Mouse (Mus musculus) forebrain, postnatal 0 days (tissue): ENCODE measurements around the gene Ppp1r3c. TPM values are rescaled to one million over a fixed set of nuclear protein-coding genes. Genes with fewer than 3 reads are reported as not detected.
A peak's percentile ranks its signal among the peaks of the same experiment; 100 is the strongest.

Experiments
- ATAC-seq: fragments of 200-750 bp; cut with Nextera tagmentation; 2 replicates; pipeline ENCODE4 v1.8.0; 2017; ENCODE audit warnings: mild to moderate bottlenecking, moderate library complexity
- DNase-seq: peaks from one replicate; pipeline ENCODE4 v3.0.0-alpha.2; 2015
- H3K27ac ChIP-seq: fragments of 300-500 bp; sonication (generic); 2 replicates; pipeline ENCODE4 v1.5.1; 2014; ENCODE audit warnings: low read depth, mild to moderate bottlenecking, antibody characterized with exemption, low read length, moderate library complexity, mixed read lengths
- H3K27me3 ChIP-seq: fragments of 300-500 bp; sonication (generic); 2 replicates; pipeline ENCODE4 v1.6.1; 2014; ENCODE audit warnings: mild to moderate bottlenecking, low read length, mixed read lengths; ENCODE audit not compliant: insufficient read depth
- H3K36me3 ChIP-seq: fragments of 300-500 bp; sonication (generic); 2 replicates; pipeline ENCODE4 v1.6.1; 2014; ENCODE audit warnings: mild to moderate bottlenecking, moderate library complexity; ENCODE audit not compliant: insufficient read depth
- H3K4me1 ChIP-seq: fragments of 300-500 bp; sonication (generic); 2 replicates; pipeline ENCODE4 v1.6.1; 2014; ENCODE audit warnings: antibody characterized with exemption; ENCODE audit not compliant: insufficient read depth
- H3K4me2 ChIP-seq: fragments of 300-500 bp; sonication (generic); 2 replicates; pipeline ENCODE4 v1.6.1; 2014; ENCODE audit warnings: low read depth, mild to moderate bottlenecking, moderate library complexity
- H3K4me3 ChIP-seq: fragments of 300-500 bp; sonication (generic); 2 replicates; pipeline ENCODE4 v1.5.1; 2014; ENCODE audit warnings: low read depth, low read length, mixed read lengths
- H3K9ac ChIP-seq: fragments of 300-500 bp; sonication (generic); 2 replicates; pipeline ENCODE4 v1.6.1; 2014; ENCODE audit warnings: mild to moderate bottlenecking
- H3K9me3 ChIP-seq: fragments of 300-500 bp; sonication (generic); 2 replicates; pipeline ENCODE4 v1.6.1; 2016; ENCODE audit warnings: low read length
- CTCF ChIP-seq: sonication (generic); IDR thresholded peaks from 2 replicates; pipeline ENCODE4 v1.5.1; 2016; ENCODE audit warnings: antibody characterized with exemption, control low read depth, low read depth
- WGBS: fragments of 180-500 bp; shearing (Covaris S2); extraction: QIAGEN DNeasy Blood & Tissue Kit; methylation state at CpG from one replicate; pipeline ENCODE4 v1.1.7; 2014; 5-methylcytosine and 5-hydroxymethylcytosine counted together
- polyA plus RNA-seq: library from polyadenylated mRNA; unstranded; fragments of >200 nt; fragmentation: Nextera tagmentation; extraction: Ambion mirVana; gene quantifications from 2 replicates; pipeline ENCODE4 v1.2.1, GENCODE M21; 2015
- total RNA-seq: library from RNA; depleted of rRNA; stranded (reverse); fragments of >200 nt; gene quantifications from 2 replicates; pipeline ENCODE4 v1.2.3, GENCODE M21; 2014; rRNA removed

Ppp1r3c gene
- total and polyA plus RNA-seq, 2 experiments from 2014 or later: 8.9 to 28.6 TPM

- TF ChIP-seq CTCF: no peak
- DNase-seq: no peak
- 88% methylated on average over 9 of the region's 9 CpGs for WGBS
These were observed 49.4 kb downstream of the Ppp1r3c start for GRCm38 (mm10) chr19:36687044-36687443.

GRCm38 (mm10) chr19:36686016-36686415 lies 50.4 kb downstream of the Ppp1r3c start:
- Histone ChIP-seq H3K9me3 (no peaks in the 10 kb centered on the region), H3K36me3 (no peaks in the 10 kb centered on the region), H3K4me1 (peaks cover 11% of the 10 kb centered on the region), H3K27ac (no peak overlapping the region), H3K4me3 (no peak overlapping the region), H3K9ac (no peak overlapping the region), H3K27me3 (no peaks in the 10 kb centered on the region), H3K4me2 (no peak overlapping the region)
- 77% methylated on average over 11 of the region's 11 CpGs for WGBS
- ATAC-seq (peak; percentile 52), DNase-seq (no peak)
- no peak for TF ChIP-seq CTCF

More at GRCm38 (mm10) chr19:36687044-36687443, 49.4 kb downstream of the Ppp1r3c start:
- H3K9ac ChIP-seq: no peak overlapping the region
- H3K4me1 ChIP-seq: peaks cover 11% of the 10 kb centered on the region
- no peak for ATAC-seq
- H3K36me3 ChIP-seq: no peaks in the 10 kb centered on the region
- H3K4me2 ChIP-seq: no peak overlapping the region
- H3K27ac ChIP-seq: no peak overlapping the region
- no peaks in the 10 kb centered on the region for H3K9me3 ChIP-seq
- H3K27me3 ChIP-seq: no peaks in the 10 kb centered on the region
- H3K4me3 ChIP-seq: no peak overlapping the region

- H3K4me2 ChIP-seq: no peak overlapping the region
- H3K4me3 ChIP-seq: no peak overlapping the region
- no peak overlapping the region for H3K9ac ChIP-seq
- WGBS: 81% methylated on average over 2 of the region's 2 CpGs
- no peaks in the 10 kb centered on the region for H3K27me3 ChIP-seq
- no peak for DNase-seq
- H3K4me1 ChIP-seq: no peaks in the 10 kb centered on the region; the same call in 1 of the 2 replicates
- no peaks in the 10 kb centered on the region for H3K36me3 ChIP-seq
- H3K9me3 ChIP-seq: no peaks in the 10 kb centered on the region
- H3K27ac ChIP-seq: no peak overlapping the region
- ATAC-seq: no peak
- TF ChIP-seq CTCF: no peak
These were observed 53.9 kb downstream of the Ppp1r3c start for GRCm38 (mm10) chr19:36682560-36682959.

Other genes with a start within 250 kb of the Ppp1r3c start
- 28.6 and 32.9 TPM in 2 replicates for gene Hectd2, start 182.0 kb downstream of the Ppp1r3c start, total RNA-seq
- gene Hectd2, start 182.0 kb downstream of the Ppp1r3c start, polyA plus RNA-seq: 6.1 and 6.7 TPM in 2 replicates
- 175 and 182 TPM in 2 replicates for gene Tnks2, start 97.6 kb upstream of the Ppp1r3c start, total RNA-seq
- gene Tnks2, start 97.6 kb upstream of the Ppp1r3c start, polyA plus RNA-seq: 16.8 and 24.3 TPM in 2 replicates
- gene Fgfbp3, start 183.0 kb upstream of the Ppp1r3c start, total RNA-seq: 33.0 and 44.8 TPM in 2 replicates
- 40.0 and 41.6 TPM in 2 replicates for gene Fgfbp3, start 183.0 kb upstream of the Ppp1r3c start, polyA plus RNA-seq
- gene Btaf1, start 189.4 kb upstream of the Ppp1r3c start, total RNA-seq: 23.0 and 25.0 TPM in 2 replicates
- 2.4 and 3.3 TPM in 2 replicates for gene Btaf1, start 189.4 kb upstream of the Ppp1r3c start, polyA plus RNA-seq